Mouse (Mus musculus) lung, adult 2 months (tissue): ENCODE results near the gene Prkca.

Source experiments
- CTCF ChIP-seq: fragments of 200-500 bp; IDR thresholded peaks from 2 replicates; pipeline ENCODE4 v1.5.1; 2011; ENCODE audit warnings: mild to moderate bottlenecking, low read length, control low read depth; ENCODE audit not compliant: insufficient read depth
- POLR2A ChIP-seq: fragments of 200-500 bp; IDR thresholded peaks from 2 replicates; pipeline ENCODE4 v1.6.1; 2011; ENCODE audit warnings: low read depth, mild to moderate bottlenecking, control low read depth, low read length, borderline replicate concordance; ENCODE audit errors: extremely low read depth

DNA sequence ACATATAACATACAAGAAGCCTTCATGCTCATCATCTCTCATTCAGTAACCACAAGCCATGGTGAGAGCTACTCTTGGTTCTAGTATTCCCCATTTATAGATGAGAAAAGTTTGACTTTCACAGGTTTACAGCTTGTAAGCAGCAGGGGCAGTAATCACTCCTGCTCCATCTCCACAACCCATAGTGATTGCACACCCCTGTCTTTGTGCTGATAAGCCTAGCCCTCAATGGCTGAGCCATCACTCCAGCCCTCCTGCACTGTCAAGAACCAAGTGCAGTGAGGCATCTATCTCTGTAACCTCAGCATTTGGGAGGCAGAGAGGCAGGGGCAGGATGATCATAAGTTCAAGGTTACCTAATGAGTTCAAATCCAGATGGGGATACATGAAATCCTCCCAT lies 48.4 kb downstream of the Prkca start:
- TF ChIP-seq CTCF (no peak), POLR2A (no peak)
